Mouse (Mus musculus): ENCODE results near the gene S100pbp.

- TF ChIP-seq CTCF (IDR thresholded peaks at IDR 0.05) (no peak), EP300 (IDR thresholded peaks at IDR 0.05) (no peak)
Observed at GRCm38 (mm10) chr4:129151276-129151811, 38.2 kb downstream of the S100pbp start.

All from lung, postnatal 0 days (tissue).